Mouse (Mus musculus) kidney, adult 2 months (tissue): ENCODE measurements at regions not wholly inside any gene's neighbourhood (a gene's known extent, or its start where the extent isn't known, plus 50 kb on each side); places are given as distances from the start of the nearest gene placed in this dataset.

ENCODE experiments used
- DNase-seq: peaks from one replicate; pipeline ENCODE4 v3.0.0; 2021
- H3K27ac ChIP-seq: fragments of 200-500 bp; 2 replicates; pipeline ENCODE4 v1.5.1; 2012; ENCODE audit warnings: low read depth, low read length, control low read depth, inconsistent platforms; ENCODE audit not compliant: insufficient read depth
- H3K27me3 ChIP-seq: fragments of 200-500 bp; replicated peaks from 2 replicates; pipeline ENCODE4 v1.6.1; 2012; ENCODE audit warnings: mild to moderate bottlenecking, moderate library complexity, low read length, inconsistent platforms; ENCODE audit not compliant: control insufficient read depth, insufficient read depth
- H3K36me3 ChIP-seq: fragments of 200-500 bp; 2 replicates; pipeline ENCODE4 v1.6.1; 2012; ENCODE audit warnings: mild to moderate bottlenecking, moderate library complexity, low read length, inconsistent platforms; ENCODE audit not compliant: control insufficient read depth, insufficient read depth
- H3K4me1 ChIP-seq: fragments of 200-500 bp; 2 replicates; pipeline ENCODE4 v1.6.1; 2011; ENCODE audit warnings: low read length; ENCODE audit not compliant: control insufficient read depth, insufficient read depth
- H3K4me3 ChIP-seq: fragments of 200-500 bp; 2 replicates; pipeline ENCODE4 v1.5.1; 2011; ENCODE audit warnings: mild to moderate bottlenecking, low read depth, low read length, control low read depth; ENCODE audit not compliant: insufficient read depth
- CTCF ChIP-seq: fragments of 200-500 bp; conservative IDR thresholded peaks from 2 replicates; pipeline ENCODE4 v1.5.1; 2011; ENCODE audit warnings: low read depth, mild to moderate bottlenecking, control low read depth, low read length, moderate library complexity, mixed read lengths; ENCODE audit not compliant: insufficient read depth, insufficient read length
- POLR2A ChIP-seq: fragments of 200-500 bp; IDR thresholded peaks from one replicate; pipeline ENCODE4 v1.6.1; 2011; ENCODE audit warnings: low read depth, low read length, control low read depth
- WGBS: fragments of 180-500 bp; shearing (Covaris S2); methylation state at CpG from one replicate; pipeline ENCODE4 v1.1.7; 2018; 5-methylcytosine and 5-hydroxymethylcytosine counted together

DNA sequence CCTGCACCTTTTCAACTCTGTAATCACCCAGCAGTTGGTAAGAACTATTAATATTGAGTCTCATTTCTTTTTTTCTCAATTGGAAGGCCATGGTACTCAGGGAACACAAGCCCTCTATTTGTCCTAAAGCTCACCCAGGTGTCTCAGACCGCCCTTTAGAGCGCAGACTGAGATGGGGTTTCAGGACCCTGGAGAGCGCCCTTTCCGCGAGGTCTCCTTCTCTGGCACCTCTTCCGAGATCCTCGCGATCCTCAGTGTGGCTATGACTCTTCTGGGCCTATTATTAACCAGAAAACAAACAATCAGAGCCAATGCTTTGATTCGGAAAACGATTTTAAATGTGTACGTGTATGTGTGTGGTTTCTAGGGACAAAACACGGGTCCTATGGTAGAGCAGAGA, 201.0 kb downstream of the Suds3 start:
- no peaks in the 10 kb centered on the region for H3K27me3 ChIP-seq
- no peak overlapping the region for H3K4me3 ChIP-seq
- no peaks in the 10 kb centered on the region for H3K36me3 ChIP-seq
- H3K4me1 ChIP-seq, result no peaks in the 10 kb centered on the region
- H3K27ac ChIP-seq, result no peak overlapping the region
- no peak for DNase-seq
- WGBS, result 35% methylated on average over 12 of the region's 12 CpGs
- TF ChIP-seq CTCF, result no peak
- TF ChIP-seq POLR2A, result no peak

DNA sequence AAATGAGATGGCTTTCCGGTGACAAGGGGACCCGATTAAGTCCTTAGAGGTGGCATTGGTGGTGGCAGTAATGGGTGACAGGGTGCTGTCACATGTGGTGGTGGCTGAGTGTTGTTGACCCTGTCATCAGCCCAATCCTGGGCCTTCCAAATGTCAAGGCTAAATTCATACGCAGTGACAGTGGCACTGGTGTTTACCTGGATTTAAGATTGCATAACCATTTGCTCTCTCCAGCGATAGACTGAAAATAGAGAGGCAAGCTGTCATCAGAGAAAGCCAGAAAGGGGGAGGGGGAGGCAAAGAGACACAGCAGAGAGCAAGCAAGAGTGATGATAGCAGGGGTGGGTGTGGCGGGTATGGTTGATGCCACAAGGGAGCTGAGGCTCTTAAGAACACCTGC, 215.1 kb downstream of the Suds3 start:
- 88% methylated on average over 5 of the region's 5 CpGs for WGBS
- Histone ChIP-seq H3K27me3 (no peaks in the 10 kb centered on the region), H3K4me1 (no peaks in the 10 kb centered on the region), H3K27ac (no peak overlapping the region), H3K36me3 (no peaks in the 10 kb centered on the region), H3K4me3 (no peak overlapping the region)
- no peak for TF ChIP-seq POLR2A
- no peak for TF ChIP-seq CTCF
- DNase-seq, result no peak

GRCm38 (mm10) chr5:116897391-116897790, 218.5 kb downstream of the Suds3 start:
- Histone ChIP-seq H3K4me1 (no peaks in the 10 kb centered on the region), H3K27ac (no peak overlapping the region), H3K27me3 (no peaks in the 10 kb centered on the region), H3K4me3 (no peak overlapping the region), H3K36me3 (no peaks in the 10 kb centered on the region)
- TF ChIP-seq POLR2A, result no peak
- no peak for TF ChIP-seq CTCF
- 84% methylated on average over 5 of the region's 5 CpGs for WGBS
- DNase-seq, result no peak

DNA sequence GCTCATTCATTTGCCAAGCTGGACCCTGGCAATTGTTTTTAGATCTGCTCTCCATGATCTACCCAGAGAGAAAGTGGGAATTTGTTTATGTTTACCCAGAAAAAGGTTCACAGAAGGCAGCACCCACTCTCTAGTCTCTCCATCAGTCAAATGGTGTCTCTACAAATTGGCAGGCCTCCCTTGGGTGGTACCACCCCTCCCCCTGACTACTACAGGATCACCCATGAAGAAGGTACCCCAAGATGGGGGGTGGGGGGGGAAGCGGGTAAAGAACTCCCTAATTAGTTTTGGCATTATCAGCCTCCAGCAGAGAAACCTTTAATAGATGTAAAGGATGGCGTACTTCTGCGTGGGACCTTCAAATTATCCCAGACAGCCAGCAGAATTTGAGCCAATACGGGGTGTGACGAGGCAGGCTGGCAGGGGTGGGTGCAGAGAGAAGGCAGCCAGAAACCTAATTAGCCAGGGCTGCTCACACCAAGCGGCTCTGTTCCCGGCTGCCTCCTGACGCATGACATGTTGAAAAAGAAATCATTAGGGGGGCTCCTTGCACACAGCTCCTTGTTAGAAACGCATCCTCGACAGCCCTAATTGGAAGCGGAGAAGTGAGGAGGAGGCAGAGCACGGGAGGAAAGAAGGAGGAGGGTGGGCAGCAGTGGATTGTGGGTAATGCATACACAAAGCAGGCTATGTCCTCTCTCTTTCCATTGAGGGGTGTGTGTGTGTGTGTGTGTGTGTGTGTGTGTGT, 220.7 kb downstream of the Suds3 start:
- no peak for DNase-seq
- Histone ChIP-seq H3K27me3 (no peaks in the 10 kb centered on the region), H3K27ac (no peak overlapping the region), H3K4me3 (no peak overlapping the region), H3K4me1 (no peaks in the 10 kb centered on the region), H3K36me3 (no peaks in the 10 kb centered on the region)
- WGBS, result 41% methylated on average over 12 of the region's 12 CpGs
- TF ChIP-seq POLR2A, result no peak
- no peak for TF ChIP-seq CTCF

GRCm38 (mm10) chr5:116894575-116894974, 221.3 kb downstream of the Suds3 start:
- no peaks in the 10 kb centered on the region for H3K27me3 ChIP-seq
- H3K4me1 ChIP-seq, result no peaks in the 10 kb centered on the region
- no peak overlapping the region for H3K27ac ChIP-seq
- no peak overlapping the region for H3K4me3 ChIP-seq
- no peaks in the 10 kb centered on the region for H3K36me3 ChIP-seq
- DNase-seq, result no peak
- TF ChIP-seq CTCF, result no peak; the same call in 1 of the 2 replicates
- WGBS, result 71% methylated on average over 6 of the region's 6 CpGs

GRCm38 (mm10) chr5:116892877-116893276, 223.0 kb downstream of the Suds3 start:
- no peak for DNase-seq
- Histone ChIP-seq H3K36me3 (no peaks in the 10 kb centered on the region), H3K27ac (no peak overlapping the region), H3K4me3 (no peak overlapping the region), H3K4me1 (no peaks in the 10 kb centered on the region), H3K27me3 (no peaks in the 10 kb centered on the region)
- no peak for TF ChIP-seq CTCF
- TF ChIP-seq POLR2A, result no peak
- WGBS, result 74% methylated on average over 13 of the region's 13 CpGs

- no peak for DNase-seq
- no peak for TF ChIP-seq POLR2A
- TF ChIP-seq CTCF, result no peak
- H3K36me3 ChIP-seq, result no peaks in the 10 kb centered on the region
- H3K4me3 ChIP-seq, result no peak overlapping the region
- WGBS, result 28% methylated on average over 12 of the region's 12 CpGs
- H3K4me1 ChIP-seq, result no peaks in the 10 kb centered on the region
- no peaks in the 10 kb centered on the region for H3K27me3 ChIP-seq
- H3K27ac ChIP-seq, result no peak overlapping the region
Measured at GRCm38 (mm10) chr5:116889224-116889623, 226.7 kb downstream of the Suds3 start.
